Mouse (Mus musculus) layer of hippocampus, adult 18-20 months (tissue): ENCODE measurements around the gene Slc51a. TPM values are rescaled to one million over a fixed set of nuclear protein-coding genes. Genes with fewer than 3 reads are reported as not detected.

Source experiments
- DNase-seq, 2 experiments: peaks; one replicate each; pipeline ENCODE4 v3.0.0; 2022; ENCODE audit warnings: low spot score in 2 of 2
- total RNA-seq, 2 experiments: library from RNA; stranded (reverse); gene quantifications; 2 replicates each; pipeline ENCODE4 v1.2.3; 2021

Gene Slc51a
- total RNA-seq, 2 experiments from 2014 or later = not detected

- DNase-seq = no peak
Measured at GRCm38 (mm10) chr16:32434066-32434465, 53.6 kb downstream of the Slc51a start.

GRCm38 (mm10) chr16:32433138-32433537 lies 54.5 kb downstream of the Slc51a start:
- no peak for DNase-seq

GRCm38 (mm10) chr16:32431926-32432325 lies 55.8 kb downstream of the Slc51a start:
- no peak for DNase-seq

- no peak for DNase-seq
Measured at GRCm38 (mm10) chr16:32431047-32431591, 56.6 kb downstream of the Slc51a start.

- peak; percentile 85 to 91 for DNase-seq
Measured at GRCm38 (mm10) chr16:32430474-32431046, 57.1 kb downstream of the Slc51a start, which contains the start of gene Pcyt1a. TSS of gene Pcyt1a (plus strand) at chr16:32430921.

GRCm38 (mm10) chr16:32427506-32427905 lies 60.2 kb downstream of the Slc51a start:
- DNase-seq = no peak

Other genes starting within 250 kb of the Slc51a start
- 10 to 100 TPM; 46.3 to 47.5 TPM for gene Fbxo45, start 240.7 kb downstream of the Slc51a start, total RNA-seq
- 10 to 100 TPM; 13.2 to 14.0 TPM for gene Wdr53, start 240.7 kb downstream of the Slc51a start, total RNA-seq
- under 1 TPM; 0.30 to 0.45 TPM for gene Smco1, start 216.4 kb downstream of the Slc51a start, total RNA-seq
- gene Rnf168, start 210.4 kb downstream of the Slc51a start, total RNA-seq = 10 to 100 TPM; 26.7 to 30.9 TPM
- 10 to 100 TPM; 46.4 to 52.4 TPM for gene Ubxn7, start 155.6 kb downstream of the Slc51a start, total RNA-seq
- not detected for gene Tm4sf19, start 87.4 kb downstream of the Slc51a start, total RNA-seq
- 10 to 100 TPM; 11.9 to 15.5 TPM for gene Tctex1d2, start 68.2 kb downstream of the Slc51a start, total RNA-seq
- gene Pcyt1a, start 57.0 kb downstream of the Slc51a start, total RNA-seq = 10 to 100 TPM; 31.0 to 36.9 TPM
- gene Zdhhc19, start 8.4 kb upstream of the Slc51a start, total RNA-seq = not detected
- gene Tfrc, start 121.0 kb upstream of the Slc51a start, total RNA-seq = 10 to 100 TPM; 37.3 to 43.2 TPM
- 100 to 1,000 TPM; 227 to 233 TPM for gene Tnk2, start 156.0 kb upstream of the Slc51a start, total RNA-seq
- gene Muc4, start 248.0 kb upstream of the Slc51a start, total RNA-seq = not detected